Mouse (Mus musculus): ENCODE measurements around the gene Palm2.

DNA sequence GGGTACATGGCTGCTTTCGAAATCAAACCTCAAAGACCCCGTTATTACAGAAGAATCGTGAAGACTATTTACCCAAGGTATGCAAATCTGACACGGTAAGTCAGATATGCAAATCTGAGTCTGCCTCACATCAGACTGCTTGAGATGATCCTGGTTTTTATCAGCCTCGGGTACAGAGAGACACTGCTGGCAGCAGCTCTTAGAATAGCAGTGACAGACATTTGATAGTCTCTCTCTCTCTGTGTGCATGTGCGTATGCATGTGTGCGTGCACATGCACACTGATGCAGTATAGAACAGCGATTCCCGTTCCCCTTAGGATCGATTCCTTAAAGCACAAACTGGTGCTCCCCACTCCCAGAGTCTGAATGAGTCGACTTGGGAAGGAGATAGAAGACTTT is 142.0 kb downstream of the Palm2 start:
- no peak for TF ChIP-seq CTCF (IDR thresholded peaks at IDR 0.05; ENCODE audit: extremely low read depth, insufficient read depth, low read length)
- no peak for TF ChIP-seq POLR2A (IDR thresholded peaks at IDR 0.05; ENCODE audit: extremely low read depth, insufficient read depth, low read length)
